Mouse (Mus musculus) heart, postnatal 0 days (tissue): ENCODE measurements around the gene 1700003F12Rik.

ENCODE experiments used
- CTCF ChIP-seq: IDR thresholded peaks from 2 replicates; pipeline ENCODE4 v1.5.1; 2016; ENCODE audit warnings: antibody characterized with exemption, control low read depth, low read depth
- EP300 ChIP-seq: IDR thresholded peaks from 2 replicates; pipeline ENCODE4 v1.6.1; 2016; ENCODE audit warnings: antibody characterized with exemption, low read depth

- no peak for TF ChIP-seq EP300
- no peak for TF ChIP-seq CTCF
Measured at GRCm38 (mm10) chr2:154538710-154539109, 8.2 kb upstream of the 1700003F12Rik start.
